Mouse (Mus musculus): Measurements from ENCODE around the gene Hoxd11. TPM values are rescaled to one million over a fixed set of nuclear protein-coding genes. Genes with fewer than 3 reads are reported as not detected.

Hoxd11 gene
- polyA plus RNA-seq, 1 experiment from 2014 or later: not detected

GRCm38 (mm10) chr2:74677106-74677505, 2.3 kb upstream of the Hoxd11 start:
- Histone ChIP-seq H3K27me3 (replicated peaks) (peaks cover 100% of the 10 kb centered on the region), H3K9me3 (no peaks in the 10 kb centered on the region), H3K27ac (no peak overlapping the region), H3K4me3 (no peak overlapping the region), H3K36me3 (replicated peaks) (no peaks in the 10 kb centered on the region), H3K9ac (no peak overlapping the region), H3K4me2 (no peak overlapping the region), H3K4me1 (peaks cover 7% of the 10 kb centered on the region; the same call in 1 of the 2 replicates)
- no peak for ATAC-seq (replicated peaks)
- WGBS: 14% methylated on average over 2 of the region's 2 CpGs

GRCm38 (mm10) chr2:74679596-74679971, 227 bp downstream of the Hoxd11 start:
- Histone ChIP-seq H3K4me1 (peaks cover 10% of the 10 kb centered on the region; the same call in 1 of the 2 replicates), H3K27me3 (replicated peaks) (peaks cover 99% of the 10 kb centered on the region), H3K9me3 (no peaks in the 10 kb centered on the region), H3K36me3 (replicated peaks) (no peaks in the 10 kb centered on the region), H3K9ac (no peak overlapping the region), H3K4me3 (no peak overlapping the region), H3K4me2 (no peak overlapping the region), H3K27ac (no peak overlapping the region)
- 2% methylated on average over 26 of the region's 26 CpGs for WGBS
- ATAC-seq (replicated peaks): no peak

- WGBS: under 1% methylated on average over 23 of the region's 23 CpGs
- no peak for ATAC-seq (replicated peaks)
- H3K36me3 ChIP-seq (replicated peaks): no peaks in the 10 kb centered on the region
- no peak overlapping the region for H3K4me2 ChIP-seq
- H3K4me3 ChIP-seq: no peak overlapping the region
- no peak overlapping the region for H3K9ac ChIP-seq
- peaks cover 10% of the 10 kb centered on the region; the same call in 1 of the 2 replicates for H3K4me1 ChIP-seq
- H3K27me3 ChIP-seq (replicated peaks): peaks cover 99% of the 10 kb centered on the region
- no peaks in the 10 kb centered on the region for H3K9me3 ChIP-seq
- no peak overlapping the region for H3K27ac ChIP-seq
Observed at GRCm38 (mm10) chr2:74679980-74680379, 623 bp downstream of the Hoxd11 start.

GRCm38 (mm10) chr2:74680561-74681398, 1.4 kb downstream of the Hoxd11 start:
- Histone ChIP-seq H3K27ac (no peak overlapping the region), H3K36me3 (replicated peaks) (no peaks in the 10 kb centered on the region), H3K4me1 (peaks cover 10% of the 10 kb centered on the region; the same call in 1 of the 2 replicates), H3K9ac (no peak overlapping the region), H3K4me3 (no peak overlapping the region), H3K27me3 (replicated peaks) (peaks cover 98% of the 10 kb centered on the region), H3K4me2 (no peak overlapping the region), H3K9me3 (no peaks in the 10 kb centered on the region)
- under 1% methylated on average over 21 of the region's 21 CpGs for WGBS
- ATAC-seq (replicated peaks): no peak

- H3K9ac ChIP-seq: no peak overlapping the region
- H3K4me2 ChIP-seq: no peak overlapping the region
- peaks cover 94% of the 10 kb centered on the region for H3K27me3 ChIP-seq (replicated peaks)
- no peak overlapping the region for H3K27ac ChIP-seq
- under 1% methylated on average over 70 of the region's 78 CpGs for WGBS
- H3K4me3 ChIP-seq: no peak overlapping the region
- no peaks in the 10 kb centered on the region for H3K9me3 ChIP-seq
- no peaks in the 10 kb centered on the region for H3K36me3 ChIP-seq (replicated peaks)
- H3K4me1 ChIP-seq: peaks cover 10% of the 10 kb centered on the region; the same call in 1 of the 2 replicates
- ATAC-seq (replicated peaks): 0 out of 2 replicates have a peak, but pooled peaks have one; percentile 14
Observed at GRCm38 (mm10) chr2:74681594-74682531, 2.5 kb downstream of the Hoxd11 start.

GRCm38 (mm10) chr2:74682796-74683195, 3.4 kb downstream of the Hoxd11 start:
- 0 out of 2 replicates have a peak overlapping the region, but pooled peaks have one; percentile 9 for H3K4me2 ChIP-seq
- no peaks in the 10 kb centered on the region for H3K9me3 ChIP-seq
- no peaks in the 10 kb centered on the region for H3K36me3 ChIP-seq (replicated peaks)
- no peak overlapping the region for H3K4me3 ChIP-seq
- H3K27me3 ChIP-seq (replicated peaks): peaks cover 94% of the 10 kb centered on the region
- no peak overlapping the region for H3K9ac ChIP-seq
- under 1% methylated on average over 51 of the region's 51 CpGs for WGBS
- peaks cover 10% of the 10 kb centered on the region; the same call in 1 of the 2 replicates for H3K4me1 ChIP-seq
- 0 out of 2 replicates have a peak, but pooled peaks have one; percentile 24 for ATAC-seq (replicated peaks)
- H3K27ac ChIP-seq: no peak overlapping the region

- no peak for ATAC-seq (replicated peaks)
Observed at GRCm38 (mm10) chr2:74683471-74683951, 4.2 kb downstream of the Hoxd11 start.

GRCm38 (mm10) chr2:74684106-74684505, 4.7 kb downstream of the Hoxd11 start:
- Histone ChIP-seq H3K27me3 (replicated peaks) (peaks cover 94% of the 10 kb centered on the region), H3K9me3 (no peaks in the 10 kb centered on the region), H3K36me3 (replicated peaks) (no peaks in the 10 kb centered on the region), H3K27ac (no peak overlapping the region), H3K9ac (no peak overlapping the region), H3K4me1 (peaks cover 10% of the 10 kb centered on the region; the same call in 1 of the 2 replicates), H3K4me2 (no peak overlapping the region), H3K4me3 (no peak overlapping the region)
- 2% methylated on average over 12 of the region's 12 CpGs for WGBS
- ATAC-seq (replicated peaks): no peak

More at GRCm38 (mm10) chr2:74683471-74683951, 4.2 kb downstream of the Hoxd11 start:
- WGBS: 1% methylated on average over 18 of the region's 18 CpGs
- no peak overlapping the region for H3K4me3 ChIP-seq
- H3K4me1 ChIP-seq: peaks cover 10% of the 10 kb centered on the region; the same call in 1 of the 2 replicates
- no peak overlapping the region for H3K9ac ChIP-seq
- H3K27ac ChIP-seq: no peak overlapping the region
- peaks cover 94% of the 10 kb centered on the region for H3K27me3 ChIP-seq (replicated peaks)
- no peaks in the 10 kb centered on the region for H3K9me3 ChIP-seq
- no peaks in the 10 kb centered on the region for H3K36me3 ChIP-seq (replicated peaks)
- H3K4me2 ChIP-seq: no peak overlapping the region

- Histone ChIP-seq H3K36me3 (replicated peaks) (no peaks in the 10 kb centered on the region), H3K4me2 (no peak overlapping the region), H3K27me3 (replicated peaks) (peaks cover 91% of the 10 kb centered on the region), H3K27ac (no peak overlapping the region), H3K9me3 (no peaks in the 10 kb centered on the region), H3K9ac (no peak overlapping the region), H3K4me1 (peaks cover 10% of the 10 kb centered on the region; the same call in 1 of the 2 replicates), H3K4me3 (no peak overlapping the region)
- 15% methylated on average over 4 of the region's 4 CpGs for WGBS
- ATAC-seq (replicated peaks): no peak
Observed at GRCm38 (mm10) chr2:74685059-74685603, 5.8 kb downstream of the Hoxd11 start.

- Histone ChIP-seq H3K27ac (no peak overlapping the region), H3K36me3 (replicated peaks) (no peaks in the 10 kb centered on the region), H3K27me3 (replicated peaks) (peaks cover 87% of the 10 kb centered on the region), H3K4me3 (no peak overlapping the region), H3K9me3 (no peaks in the 10 kb centered on the region), H3K4me2 (no peak overlapping the region), H3K9ac (no peak overlapping the region), H3K4me1 (peaks cover 10% of the 10 kb centered on the region; the same call in 1 of the 2 replicates)
- no peak for ATAC-seq (replicated peaks)
- 5% methylated on average over 17 of the region's 17 CpGs for WGBS
Observed at GRCm38 (mm10) chr2:74686301-74686987, 7.1 kb downstream of the Hoxd11 start.

GRCm38 (mm10) chr2:74686988-74687697, 7.8 kb downstream of the Hoxd11 start:
- no peak overlapping the region for H3K9ac ChIP-seq

More at GRCm38 (mm10) chr2:74686988-74687697, 7.8 kb downstream of the Hoxd11 start:
- peaks cover 7% of the 10 kb centered on the region; the same call in 1 of the 2 replicates for H3K4me1 ChIP-seq
- no peak overlapping the region for H3K4me2 ChIP-seq
- no peak overlapping the region for H3K27ac ChIP-seq
- 1% methylated on average over 27 of the region's 27 CpGs for WGBS
- H3K36me3 ChIP-seq (replicated peaks): no peaks in the 10 kb centered on the region
- ATAC-seq (replicated peaks): no peak
- H3K4me3 ChIP-seq: no peak overlapping the region
- no peaks in the 10 kb centered on the region for H3K9me3 ChIP-seq
- peaks cover 87% of the 10 kb centered on the region for H3K27me3 ChIP-seq (replicated peaks)
